Mouse (Mus musculus) cerebellum, postnatal 36 days (tissue): ENCODE measurements at regions not wholly inside any gene's neighbourhood (a gene's known extent, or its start where the extent isn't known, plus 50 kb on each side); places are given as distances from the start of the nearest gene placed in this dataset.

Experiments
- DNase-seq, 2 experiments: peaks; one replicate each; pipeline ENCODE4 v3.0.0; 2021 to 2022; ENCODE audit warnings: mixed read lengths in 2 of 2

GRCm38 (mm10) chr9:101348771-101349170 lies 97.2 kb upstream of the Ppp2r3a start:
- no peak for DNase-seq

GRCm38 (mm10) chr9:101342887-101343286 lies 91.3 kb upstream of the Ppp2r3a start:
- DNase-seq: no peak

DNA sequence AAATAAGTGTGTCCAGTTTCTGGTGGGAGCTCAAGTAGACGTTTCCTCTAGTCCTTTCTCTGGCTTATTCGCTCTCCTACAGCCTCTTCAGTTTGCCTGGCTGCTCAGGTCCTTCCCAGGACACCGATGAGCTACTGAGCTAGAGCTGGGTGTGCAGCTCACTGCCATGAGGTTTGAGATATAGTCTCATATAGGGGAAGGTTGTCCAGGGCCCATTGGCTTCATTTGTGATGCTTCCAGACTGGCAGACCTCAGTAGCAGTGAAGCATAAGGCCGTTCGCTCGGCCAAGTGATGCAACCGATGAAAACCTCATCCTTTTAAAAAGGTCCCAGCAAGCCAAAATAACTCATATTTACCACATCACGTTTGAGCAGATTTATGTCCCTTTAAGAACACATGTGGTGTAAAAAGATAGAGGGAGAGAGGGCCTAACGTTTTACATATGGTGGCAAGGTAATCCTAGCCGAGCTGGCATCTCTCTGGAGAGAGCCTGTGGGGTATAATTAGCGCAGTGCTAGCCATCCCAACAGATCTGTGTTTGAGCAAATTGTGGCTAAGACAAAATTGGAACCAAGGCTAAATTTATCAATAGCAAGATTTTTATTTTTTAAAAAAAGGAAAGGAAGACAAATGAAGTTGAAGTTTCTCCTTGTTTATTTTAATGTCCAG lies 89.3 kb upstream of the Ppp2r3a start:
- DNase-seq: no peak

DNA sequence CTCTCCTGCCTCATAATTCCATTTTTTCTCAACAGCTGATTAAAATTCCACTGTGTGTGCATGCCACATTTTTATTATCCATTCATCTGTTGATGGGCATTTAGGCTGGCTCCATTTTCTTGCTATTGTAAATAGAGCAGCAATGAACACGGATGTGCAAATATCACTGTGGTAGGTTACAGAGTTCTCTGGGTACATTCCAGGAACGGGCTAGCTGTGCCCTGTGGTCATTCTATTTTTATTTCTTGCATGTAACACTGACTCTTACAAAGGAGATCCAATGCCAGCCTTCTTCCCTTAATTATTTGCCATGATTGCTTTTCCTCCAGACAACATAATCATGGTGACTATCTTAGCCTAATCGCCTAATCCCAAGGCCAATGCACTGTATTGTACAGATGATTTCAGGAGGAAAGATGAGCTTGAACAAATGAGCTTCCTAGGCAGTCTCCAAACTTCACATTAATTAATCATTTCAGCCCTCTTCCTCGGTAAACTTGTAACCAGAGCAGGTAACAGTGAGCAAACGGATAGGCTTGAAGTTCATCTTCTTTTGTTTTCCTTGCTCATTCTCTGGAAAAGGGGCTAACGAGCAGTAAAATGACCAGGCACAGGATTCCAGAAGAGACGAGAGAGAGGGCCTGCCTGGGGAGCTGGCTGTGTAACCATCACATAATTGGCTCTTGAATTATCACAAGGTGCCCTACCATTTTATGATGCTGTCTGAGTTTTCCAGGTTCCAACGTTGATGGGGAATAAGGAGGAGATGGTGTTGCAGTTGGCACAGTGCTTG lies 77.6 kb upstream of the Ppp2r3a start:
- DNase-seq: no peak

DNA sequence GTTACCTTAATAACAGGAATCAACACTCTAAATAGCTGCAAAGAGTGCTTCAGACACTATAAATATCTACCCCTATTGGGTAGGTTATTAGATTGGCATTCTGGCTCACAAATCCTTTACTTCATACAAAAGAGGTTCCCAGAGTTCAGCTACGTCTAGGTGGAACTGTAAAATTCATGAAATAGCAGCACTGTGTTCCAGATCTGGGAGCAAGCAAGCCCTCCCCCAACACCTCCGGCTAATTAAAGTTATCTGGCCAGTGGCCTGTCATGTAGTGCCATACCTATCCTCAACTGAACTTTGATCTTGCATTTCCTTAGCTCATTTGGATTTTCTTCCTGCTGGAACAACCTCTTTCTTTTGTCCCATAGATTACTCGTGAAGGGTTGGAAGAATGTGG lies 75.4 kb upstream of the Ppp2r3a start:
- DNase-seq: no peak

- peak; percentile 57 to 61 for DNase-seq
Observed at GRCm38 (mm10) chr9:101314036-101314435, 62.4 kb upstream of the Ppp2r3a start.

DNA sequence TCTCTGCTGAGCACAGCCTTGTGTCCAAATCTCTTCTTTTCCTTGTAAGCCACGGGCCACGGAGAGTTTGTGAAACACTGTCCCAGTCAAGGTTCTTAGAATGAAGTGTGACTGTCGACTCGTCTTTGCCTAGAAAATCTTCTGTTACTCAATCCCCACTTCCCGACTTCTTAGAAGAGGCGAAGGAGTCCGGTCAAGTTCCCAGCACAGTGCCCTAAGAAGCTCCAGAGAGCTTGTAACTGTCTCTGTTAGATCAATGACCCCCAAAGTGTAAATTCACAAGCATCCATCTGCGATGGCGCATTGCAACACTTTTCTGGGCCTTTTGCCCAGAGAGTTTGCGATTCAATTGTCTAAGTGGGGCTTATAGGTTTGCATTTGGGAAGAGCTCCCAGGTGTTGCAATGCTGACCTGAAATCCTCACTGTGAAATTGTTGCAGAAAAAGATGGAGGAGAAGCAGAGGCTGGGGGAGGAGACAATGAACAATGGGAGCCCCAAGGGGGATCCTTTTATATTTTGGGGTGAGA lies 54.9 kb upstream of the Ppp2r3a start:
- no peak for DNase-seq

GRCm38 (mm10) chr9:101305730-101306129 lies 54.1 kb upstream of the Ppp2r3a start:
- no peak for DNase-seq
